Mouse (Mus musculus): ENCODE measurements around the gene Olfr1423. TPM values are rescaled to one million over a fixed set of nuclear protein-coding genes. Genes with fewer than 3 reads are reported as not detected.

Gene Olfr1423
- polyA plus RNA-seq, 1 experiment from 2014 or later, result 0.03 TPM

GRCm38 (mm10) chr19:12016192-12016591 lies 24.9 kb downstream of the Olfr1423 start:
- H3K36me3 ChIP-seq (ENCODE audit: control insufficient read depth, insufficient read depth, low read length), result no peaks in the 10 kb centered on the region
- no peak overlapping the region for H3K4me2 ChIP-seq (ENCODE audit: low read depth, low read length)
- ATAC-seq (ENCODE audit: insufficient read depth, low FRiP score), result no peak
- no peaks in the 10 kb centered on the region for H3K27me3 ChIP-seq (ENCODE audit: control insufficient read depth, insufficient read depth, low read length)
- no peak overlapping the region for H3K27ac ChIP-seq (ENCODE audit: low read length)
- no peak overlapping the region for H3K9ac ChIP-seq (ENCODE audit: low read length)
- no peaks in the 10 kb centered on the region for H3K4me1 ChIP-seq (ENCODE audit: control insufficient read depth, insufficient read depth, low read length)
- H3K9me3 ChIP-seq (replicated peaks; ENCODE audit: control insufficient read depth, low read length), result no peaks in the 10 kb centered on the region
- H3K4me3 ChIP-seq (replicated peaks; ENCODE audit: low read length), result no peak overlapping the region
- 81% methylated on average over 4 of the region's 4 CpGs for WGBS

- no peak overlapping the region for H3K27ac ChIP-seq (ENCODE audit: low read length)
- H3K4me2 ChIP-seq (ENCODE audit: low read depth, low read length), result no peak overlapping the region
- H3K9me3 ChIP-seq (replicated peaks; ENCODE audit: control insufficient read depth, low read length), result no peaks in the 10 kb centered on the region
- 69% methylated on average over 8 of the region's 8 CpGs for WGBS
- no peak overlapping the region for H3K4me3 ChIP-seq (replicated peaks; ENCODE audit: low read length)
- H3K9ac ChIP-seq (ENCODE audit: low read length), result no peak overlapping the region
- ATAC-seq (ENCODE audit: insufficient read depth, low FRiP score), result no peak
- H3K36me3 ChIP-seq (ENCODE audit: control insufficient read depth, insufficient read depth, low read length), result no peaks in the 10 kb centered on the region
- no peaks in the 10 kb centered on the region for H3K27me3 ChIP-seq (ENCODE audit: control insufficient read depth, insufficient read depth, low read length)
- H3K4me1 ChIP-seq (ENCODE audit: control insufficient read depth, insufficient read depth, low read length), result no peaks in the 10 kb centered on the region
Observed at GRCm38 (mm10) chr19:12015708-12016107, 25.4 kb downstream of the Olfr1423 start.

GRCm38 (mm10) chr19:12013228-12013627 lies 27.9 kb downstream of the Olfr1423 start:
- Histone ChIP-seq H3K4me1 (ENCODE audit: control insufficient read depth, insufficient read depth, low read length) (peaks cover 3% of the 10 kb centered on the region; the same call in 1 of the 2 replicates), H3K36me3 (ENCODE audit: control insufficient read depth, insufficient read depth, low read length) (no peaks in the 10 kb centered on the region), H3K27ac (ENCODE audit: low read length) (no peak overlapping the region), H3K4me3 (replicated peaks; ENCODE audit: low read length) (peak overlapping the region; percentile 70), H3K9ac (ENCODE audit: low read length) (peak overlapping the region; percentile 69), H3K4me2 (ENCODE audit: low read depth, low read length) (peak overlapping the region; percentile 76), H3K9me3 (replicated peaks; ENCODE audit: control insufficient read depth, low read length) (no peaks in the 10 kb centered on the region), H3K27me3 (ENCODE audit: control insufficient read depth, insufficient read depth, low read length) (no peaks in the 10 kb centered on the region)
- no peak for ATAC-seq (ENCODE audit: insufficient read depth, low FRiP score)
- 1% methylated on average over 12 of the region's 12 CpGs for WGBS

- peaks cover 3% of the 10 kb centered on the region; the same call in 1 of the 2 replicates for H3K4me1 ChIP-seq (ENCODE audit: control insufficient read depth, insufficient read depth, low read length)
- peak overlapping the region; percentile 70 for H3K4me3 ChIP-seq (replicated peaks; ENCODE audit: low read length)
- peak overlapping the region; percentile 9 for H3K27ac ChIP-seq (ENCODE audit: low read length)
- no peaks in the 10 kb centered on the region for H3K9me3 ChIP-seq (replicated peaks; ENCODE audit: control insufficient read depth, low read length)
- peak overlapping the region; percentile 69 for H3K9ac ChIP-seq (ENCODE audit: low read length)
- ATAC-seq (ENCODE audit: insufficient read depth, low FRiP score), result no peak
- H3K27me3 ChIP-seq (ENCODE audit: control insufficient read depth, insufficient read depth, low read length), result no peaks in the 10 kb centered on the region
- H3K4me2 ChIP-seq (ENCODE audit: low read depth, low read length), result peak overlapping the region; percentile 76
- no peaks in the 10 kb centered on the region for H3K36me3 ChIP-seq (ENCODE audit: control insufficient read depth, insufficient read depth, low read length)
- WGBS, result under 1% methylated on average over 10 of the region's 10 CpGs
Observed at GRCm38 (mm10) chr19:12012615-12013014, 28.5 kb downstream of the Olfr1423 start.

GRCm38 (mm10) chr19:12011560-12012556 lies 29.3 kb downstream of the Olfr1423 start:
- Histone ChIP-seq H3K36me3 (ENCODE audit: control insufficient read depth, insufficient read depth, low read length) (no peaks in the 10 kb centered on the region), H3K27ac (ENCODE audit: low read length) (peak overlapping the region; percentile 75), H3K4me3 (replicated peaks; ENCODE audit: low read length) (peak overlapping the region; percentile 70), H3K4me2 (ENCODE audit: low read depth, low read length) (peak overlapping the region; percentile 76), H3K27me3 (ENCODE audit: control insufficient read depth, insufficient read depth, low read length) (no peaks in the 10 kb centered on the region), H3K9ac (ENCODE audit: low read length) (peak overlapping the region; percentile 69), H3K9me3 (replicated peaks; ENCODE audit: control insufficient read depth, low read length) (no peaks in the 10 kb centered on the region), H3K4me1 (ENCODE audit: control insufficient read depth, insufficient read depth, low read length) (peaks cover 8% of the 10 kb centered on the region)
- peak; percentile 85 for ATAC-seq (ENCODE audit: insufficient read depth, low FRiP score)
- under 1% methylated on average over 49 of the region's 49 CpGs for WGBS

- Histone ChIP-seq H3K36me3 (ENCODE audit: control insufficient read depth, insufficient read depth, low read length) (no peaks in the 10 kb centered on the region), H3K27me3 (ENCODE audit: control insufficient read depth, insufficient read depth, low read length) (no peaks in the 10 kb centered on the region), H3K4me3 (replicated peaks; ENCODE audit: low read length) (peak overlapping the region; percentile 70), H3K27ac (ENCODE audit: low read length) (peak overlapping the region; percentile 94), H3K9ac (ENCODE audit: low read length) (peak overlapping the region; percentile 85), H3K4me1 (ENCODE audit: control insufficient read depth, insufficient read depth, low read length) (peaks cover 9% of the 10 kb centered on the region), H3K4me2 (ENCODE audit: low read depth, low read length) (peak overlapping the region; percentile 76), H3K9me3 (replicated peaks; ENCODE audit: control insufficient read depth, low read length) (no peaks in the 10 kb centered on the region)
- ATAC-seq (ENCODE audit: insufficient read depth, low FRiP score), result peak; percentile 60; the same call in 1 of the 2 replicates
- under 1% methylated on average over 26 of the region's 26 CpGs for WGBS
Observed at GRCm38 (mm10) chr19:12010916-12011559, 30.1 kb downstream of the Olfr1423 start.

- peak overlapping the region; percentile 76 for H3K4me2 ChIP-seq (ENCODE audit: low read depth, low read length)
- peak overlapping the region; percentile 85 for H3K9ac ChIP-seq (ENCODE audit: low read length)
- H3K27ac ChIP-seq (ENCODE audit: low read length), result peak overlapping the region; percentile 94
- H3K4me1 ChIP-seq (ENCODE audit: control insufficient read depth, insufficient read depth, low read length), result peaks cover 9% of the 10 kb centered on the region
- no peak for ATAC-seq (ENCODE audit: insufficient read depth, low FRiP score)
- peak overlapping the region; percentile 70 for H3K4me3 ChIP-seq (replicated peaks; ENCODE audit: low read length)
- H3K27me3 ChIP-seq (ENCODE audit: control insufficient read depth, insufficient read depth, low read length), result no peaks in the 10 kb centered on the region
- 1% methylated on average over 24 of the region's 24 CpGs for WGBS
- no peaks in the 10 kb centered on the region for H3K36me3 ChIP-seq (ENCODE audit: control insufficient read depth, insufficient read depth, low read length)
- no peaks in the 10 kb centered on the region for H3K9me3 ChIP-seq (replicated peaks; ENCODE audit: control insufficient read depth, low read length)
Observed at GRCm38 (mm10) chr19:12010281-12010771, 30.8 kb downstream of the Olfr1423 start.

GRCm38 (mm10) chr19:12009501-12010280 lies 31.4 kb downstream of the Olfr1423 start:
- Histone ChIP-seq H3K36me3 (ENCODE audit: control insufficient read depth, insufficient read depth, low read length) (no peaks in the 10 kb centered on the region), H3K4me2 (ENCODE audit: low read depth, low read length) (peak overlapping the region; percentile 76), H3K4me1 (ENCODE audit: control insufficient read depth, insufficient read depth, low read length) (peaks cover 11% of the 10 kb centered on the region), H3K27ac (ENCODE audit: low read length) (peak overlapping the region; percentile 94), H3K27me3 (ENCODE audit: control insufficient read depth, insufficient read depth, low read length) (no peaks in the 10 kb centered on the region), H3K9ac (ENCODE audit: low read length) (peak overlapping the region; percentile 85), H3K4me3 (replicated peaks; ENCODE audit: low read length) (peak overlapping the region; percentile 70), H3K9me3 (replicated peaks; ENCODE audit: control insufficient read depth, low read length) (no peaks in the 10 kb centered on the region)
- WGBS, result 2% methylated on average over 24 of the region's 24 CpGs
- ATAC-seq (ENCODE audit: insufficient read depth, low FRiP score), result 0 out of 2 replicates have a peak, but pooled peaks have one; percentile 6

All from stomach, embryonic 16.5 days (tissue).